In the genomic region with DNA sequence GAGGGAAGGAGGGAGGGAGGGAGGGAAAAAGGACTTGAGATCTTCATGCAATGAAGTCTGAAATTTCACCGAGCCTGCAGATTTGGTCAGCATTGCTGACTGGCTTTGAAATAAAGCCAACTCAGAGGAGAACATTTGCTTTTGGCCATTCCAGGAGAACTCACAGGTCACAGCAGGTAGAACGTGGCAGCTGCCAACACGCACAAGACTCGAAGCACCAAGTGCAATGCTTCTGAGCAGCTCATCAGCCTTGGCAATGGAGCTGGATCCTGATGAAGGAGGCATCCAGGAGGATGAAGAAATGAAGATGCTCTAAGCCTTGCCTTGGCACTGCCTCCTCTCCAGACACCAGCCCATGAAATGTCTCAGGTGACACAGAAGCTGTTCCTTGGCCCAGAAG, we compare ENCODE assay signal across 26 mouse cellular contexts.
DNase-seq lines count a peak whose midpoint lies in the region; ATAC-seq lines count a peak whose summit lies in the region.
"Had no signal": no experiment of that assay in that cellular context is flagged by ENCODE, and none has a peak within 500 bp of the region (broad histone marks: within the 10 kb centered on the region; RNA-seq: fewer than 3 reads in every experiment).

No protein-coding gene starts in this region.

- no peaks in the 10 kb centered on the region for H3K36me3 ChIP-seq in megakaryocyte, embryonic 14.5 days (replicated peaks; ENCODE audit: low read length)
- H3K36me3 ChIP-seq: heart, embryonic 10.5 days; heart, embryonic 15.5 days; hindbrain, embryonic 12.5 days; intestine, embryonic 15.5 days; limb, embryonic 12.5 days; liver, embryonic 15.5 days; midbrain, embryonic 12.5 days; neural tube, embryonic 13.5 days had no signal

- ATAC-seq in megakaryocyte, adult 5-6 weeks (ENCODE audit: poor library complexity, severe bottlenecking): no peak
- ATAC-seq: forebrain, embryonic 13.5 days; hindbrain, postnatal 0 days; intestine, embryonic 15.5 days; Patski had no signal

- no peaks in the 10 kb centered on the region for H3K27me3 ChIP-seq in megakaryocyte, embryonic 14.5 days (replicated peaks)
- H3K27me3 ChIP-seq: forebrain, embryonic 13.5 days; heart, embryonic 15.5 days; hindbrain, embryonic 12.5 days; intestine, embryonic 15.5 days; limb, embryonic 12.5 days; liver, embryonic 15.5 days; midbrain, embryonic 12.5 days; neural tube, embryonic 13.5 days; Patski had no signal

- no peaks in the 10 kb centered on the region for H3K4me1 ChIP-seq in megakaryocyte, embryonic 14.5 days
- H3K4me1 ChIP-seq: heart, embryonic 10.5 days; heart, embryonic 15.5 days; hindbrain, embryonic 12.5 days; intestine, embryonic 15.5 days; limb, embryonic 12.5 days; liver, embryonic 15.5 days; midbrain, embryonic 12.5 days had no signal

- peak overlapping the region; percentile 6 for H3K4me3 ChIP-seq in megakaryocyte, embryonic 14.5 days (replicated peaks)
- H3K4me3 ChIP-seq: forebrain, embryonic 13.5 days; heart, embryonic 10.5 days; heart, embryonic 15.5 days; hindbrain, embryonic 12.5 days; intestine, embryonic 15.5 days; limb, embryonic 12.5 days; liver, embryonic 15.5 days; midbrain, embryonic 12.5 days; neural tube, embryonic 13.5 days had no signal

- H3K9me3 ChIP-seq in megakaryocyte, embryonic 14.5 days: peaks cover 61% of the 10 kb centered on the region
- H3K9me3 ChIP-seq: heart, embryonic 10.5 days; heart, embryonic 15.5 days; hindbrain, embryonic 12.5 days; intestine, embryonic 15.5 days; midbrain, embryonic 12.5 days had no signal

- peak; percentile 4 for DNase-seq in cerebellum, adult 9-10 months
- DNase-seq in cerebellum, adult 11-12 months: no peak
- peak; percentile 3 for DNase-seq in kidney, adult 11 months
- no peak for DNase-seq in kidney, postnatal 4 days
- DNase-seq in ovary, postnatal 36 days (ENCODE audit: low spot score): no peak
- DNase-seq: adrenal gland, postnatal 10 days; gastrocnemius, postnatal 10 days; heart, postnatal 36 days; layer of hippocampus, adult 9-11 months; lung, embryonic 14.5 days; lung, postnatal 14 days; thymus, adult 2 months; thymus, postnatal 36 days had no signal

Comparison
In these comparisons a context has a peak if more than half of its experiments do, and no peak if none do; other contexts are left out.
1. DNase-seq: peak in cerebellum, adult 9-10 months (single experiment) and kidney, adult 11 months (single experiment); none in cerebellum, adult 11-12 months (single experiment), kidney, postnatal 4 days (0 of 2) and ovary, postnatal 36 days (single experiment).